Mouse (Mus musculus): ENCODE measurements at regions not wholly inside any gene's neighbourhood (a gene's known extent, or its start where the extent isn't known, plus 50 kb on each side); places are given as distances from the start of the nearest gene placed in this dataset.
"Not testable (repeated sequence)": the region's sequence is repeated elsewhere in the genome, so short reads cannot be mapped to it uniquely, and the experiment has no call there.

DNA sequence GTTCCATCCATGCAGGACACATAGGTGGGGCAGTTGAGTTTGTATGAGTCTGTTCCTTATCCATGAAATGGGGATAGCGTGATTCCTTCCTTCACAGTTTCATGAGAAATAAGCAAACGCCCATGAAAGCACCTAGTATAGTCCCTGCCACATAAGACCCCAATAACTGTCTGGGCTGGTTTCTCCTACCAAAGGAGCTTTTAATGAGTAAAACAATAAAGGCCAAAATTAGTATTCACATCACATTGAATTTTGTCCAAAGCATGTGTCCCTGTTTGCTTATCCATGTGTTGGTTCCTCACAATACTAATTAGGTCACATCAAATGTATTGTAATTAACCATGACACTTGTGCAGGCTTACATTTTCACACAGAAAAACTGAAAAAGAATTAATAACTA lies 221.3 kb downstream of the Prdm13 start:
- no peak for DNase-seq (ENCODE audit: low spot score in 2 of 2)

DNA sequence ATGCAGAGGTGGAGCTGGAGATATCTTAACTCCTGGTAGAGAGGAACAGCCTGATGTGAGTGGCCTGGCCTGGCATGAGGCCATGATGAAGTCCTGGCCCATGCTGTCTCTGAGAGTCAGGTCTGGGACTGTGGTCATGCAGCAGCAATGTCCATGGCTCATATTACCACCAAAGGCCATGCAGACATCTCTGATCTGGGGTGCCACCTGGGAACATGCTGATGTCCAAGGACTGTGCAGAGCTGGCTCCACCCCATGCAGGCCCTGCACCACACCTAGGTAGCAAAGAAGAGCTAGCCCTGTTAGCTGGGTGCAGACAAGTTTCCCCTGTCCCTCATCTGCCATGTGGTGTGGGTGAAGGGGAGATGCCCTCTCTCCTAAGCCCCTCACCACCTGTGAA lies 244.5 kb downstream of the Prdm13 start:
- no peak for DNase-seq (ENCODE audit: low spot score in 2 of 2)

DNA sequence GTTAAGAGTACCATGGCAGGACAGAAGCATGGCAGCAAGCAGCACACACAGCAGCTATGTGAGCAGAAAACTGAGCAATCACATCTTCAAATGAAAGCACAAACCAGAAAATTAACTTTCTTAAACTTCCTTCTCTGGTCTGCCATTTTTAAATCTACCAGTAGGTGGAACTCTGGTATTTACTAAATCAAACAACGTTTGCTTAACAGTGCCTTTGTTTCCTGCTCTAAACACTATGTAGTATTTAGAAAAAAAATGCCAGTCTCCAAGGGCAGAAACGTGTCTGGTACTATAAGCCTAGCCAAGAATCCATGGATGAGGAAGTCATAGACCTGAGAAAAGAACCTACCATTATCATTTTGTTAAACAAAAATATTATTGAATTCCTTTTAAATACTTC lies 249.1 kb downstream of the Prdm13 start:
- DNase-seq (ENCODE audit: low spot score in 2 of 2): no peak

GRCm38 (mm10) chr4:21407850-21408249 lies 277.9 kb downstream of the Prdm13 start:
- DNase-seq (ENCODE audit: low spot score in 2 of 2): no peak

GRCm38 (mm10) chr4:21369314-21369713 lies 316.4 kb downstream of the Prdm13 start:
- DNase-seq (ENCODE audit: low spot score in 2 of 2): no peak

- DNase-seq (ENCODE audit: low spot score in 2 of 2): peak in 1 of 2 experiments; percentile 6
Measured at GRCm38 (mm10) chr4:21368234-21369021, 317.3 kb downstream of the Prdm13 start.

- no peak for DNase-seq (ENCODE audit: low spot score in 2 of 2)
Measured at GRCm38 (mm10) chr4:21321769-21322168, 364.0 kb downstream of the Prdm13 start.

GRCm38 (mm10) chr4:21309239-21309638 lies 376.5 kb downstream of the Prdm13 start:
- not testable (repeated sequence) for DNase-seq (ENCODE audit: low spot score in 2 of 2)

DNA sequence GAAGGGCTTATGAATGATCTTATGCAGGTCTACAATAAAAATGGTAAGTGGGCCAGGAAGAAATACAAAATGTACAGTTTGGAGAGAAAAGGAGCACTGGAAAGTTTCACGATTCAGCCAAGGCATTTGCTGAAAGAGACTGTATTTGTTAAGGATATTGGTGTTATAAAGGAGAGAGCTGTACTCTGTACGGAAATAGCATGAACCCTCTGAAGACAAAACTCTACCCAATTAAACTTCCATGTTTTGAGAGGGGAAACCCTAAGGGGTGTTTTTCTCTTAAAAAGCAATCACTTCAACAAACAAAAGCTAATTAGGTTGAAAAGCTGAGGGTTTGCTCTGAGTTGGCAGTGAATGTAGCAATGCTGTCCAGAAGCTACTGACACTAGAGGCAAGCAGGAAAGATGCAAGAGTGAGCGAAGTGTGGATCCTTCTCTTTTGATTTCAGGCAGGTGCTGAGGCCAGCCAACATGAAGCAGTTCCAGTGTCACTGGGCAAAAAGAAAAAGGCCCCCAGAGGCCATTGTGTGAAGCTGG lies 378.2 kb downstream of the Prdm13 start:
- no peak for DNase-seq (ENCODE audit: low spot score in 2 of 2)

GRCm38 (mm10) chr4:21300141-21300540 lies 385.6 kb downstream of the Prdm13 start:
- DNase-seq (ENCODE audit: low spot score in 2 of 2): peak in 1 of 2 experiments; percentile 15

GRCm38 (mm10) chr4:21267302-21267701 lies 418.5 kb downstream of the Prdm13 start:
- no peak for DNase-seq (ENCODE audit: low spot score in 2 of 2)

- no peak for DNase-seq (ENCODE audit: low spot score in 2 of 2)
Measured at GRCm38 (mm10) chr4:21266886-21267285, 418.9 kb downstream of the Prdm13 start.

DNA sequence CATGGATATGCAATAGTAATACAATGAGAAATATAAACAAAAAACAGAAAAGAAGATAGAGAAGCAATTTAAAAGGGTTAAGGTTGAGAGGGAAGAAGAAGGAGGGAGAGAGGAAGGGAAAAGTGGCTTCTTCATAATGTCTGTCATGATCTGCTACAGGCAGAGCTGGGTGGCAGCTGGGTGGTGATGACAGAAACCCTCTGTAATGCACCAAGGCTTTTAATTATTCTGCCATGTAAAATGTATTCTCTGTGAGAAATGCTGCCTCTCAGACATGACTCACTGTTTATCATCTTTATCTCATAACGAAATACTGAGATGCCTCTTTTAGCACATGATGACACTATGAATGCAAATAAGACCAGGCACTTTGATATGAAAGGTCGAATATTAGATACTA lies 435.4 kb downstream of the Prdm13 start:
- no peak for DNase-seq (ENCODE audit: low spot score in 2 of 2)

GRCm38 (mm10) chr4:21222631-21223030 lies 463.1 kb downstream of the Prdm13 start:
- DNase-seq (ENCODE audit: low spot score in 2 of 2): peak in 1 of 2 experiments; percentile 23

DNA sequence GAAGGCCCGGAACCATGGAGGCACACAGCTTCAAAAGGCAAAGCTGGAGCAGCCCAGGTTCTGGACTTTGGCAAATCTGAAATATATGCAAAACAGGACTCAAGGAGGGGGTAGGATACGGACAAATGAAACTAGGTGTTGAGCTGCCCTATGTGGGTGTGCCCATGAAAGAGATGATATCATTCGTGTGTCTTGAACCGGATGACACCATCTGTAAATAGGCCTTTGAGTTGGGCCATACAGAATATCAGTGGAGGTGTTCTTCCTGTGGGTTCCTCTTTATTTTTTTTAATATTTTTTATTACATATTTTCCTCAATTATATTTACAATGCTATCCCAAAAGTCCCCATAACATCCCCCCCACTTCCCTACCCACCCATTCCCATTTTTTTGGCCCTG lies 478.1 kb downstream of the Prdm13 start:
- no peak for DNase-seq (ENCODE audit: low spot score in 2 of 2)

- no peak for DNase-seq (ENCODE audit: low spot score in 2 of 2)
Measured at GRCm38 (mm10) chr4:21195620-21196019, 490.1 kb downstream of the Prdm13 start.

GRCm38 (mm10) chr4:21173789-21174188 lies 512.0 kb downstream of the Prdm13 start:
- DNase-seq (ENCODE audit: low spot score in 2 of 2): no peak

- no peak for DNase-seq (ENCODE audit: low spot score in 2 of 2)
Measured at GRCm38 (mm10) chr4:21173019-21173418, 512.7 kb downstream of the Prdm13 start.

GRCm38 (mm10) chr4:21170734-21171133 lies 515.0 kb downstream of the Prdm13 start:
- DNase-seq (ENCODE audit: low spot score in 2 of 2): no peak

GRCm38 (mm10) chr4:21162124-21162523 lies 523.6 kb downstream of the Prdm13 start:
- no peak for DNase-seq (ENCODE audit: low spot score in 2 of 2)

DNA sequence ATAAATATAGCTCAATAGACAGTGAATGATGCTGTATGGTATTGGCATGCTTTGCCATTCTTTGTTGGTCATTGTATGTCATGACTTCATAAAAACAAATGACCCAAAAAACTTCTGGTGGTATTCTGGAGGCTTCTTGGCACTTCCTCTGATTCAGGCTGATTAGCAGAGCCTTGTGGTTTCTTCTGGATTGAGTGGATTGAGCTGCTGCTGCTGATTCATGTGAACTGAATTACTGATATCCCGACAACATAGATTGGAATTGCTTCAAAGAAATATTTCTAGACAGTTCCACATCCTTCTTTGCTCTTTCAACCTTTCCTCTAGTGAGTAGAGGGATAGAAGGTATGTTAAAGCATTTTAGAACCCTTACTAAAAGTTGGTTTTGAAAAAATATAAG lies 559.9 kb downstream of the Prdm13 start:
- DNase-seq (ENCODE audit: low spot score in 2 of 2): no peak

DNA sequence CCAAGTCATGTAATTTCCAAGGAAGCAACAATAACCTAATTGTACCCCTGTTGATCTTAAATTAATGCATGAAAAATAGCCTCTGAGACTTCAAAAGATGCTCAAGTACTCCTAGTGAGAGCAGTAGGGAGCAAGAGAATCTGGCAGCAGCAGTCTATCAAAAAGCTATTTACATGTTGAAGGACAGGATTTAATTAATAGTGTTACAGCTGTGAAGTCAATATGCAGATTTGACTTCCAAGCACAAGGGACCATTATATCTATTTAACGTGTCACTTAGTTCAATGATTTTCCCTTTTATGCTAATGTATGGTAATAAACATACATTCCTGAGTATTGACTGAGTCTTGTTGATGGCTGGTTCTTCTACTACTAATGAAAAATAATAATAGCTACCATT lies 590.0 kb downstream of the Prdm13 start:
- DNase-seq (ENCODE audit: low spot score in 2 of 2): no peak

GRCm38 (mm10) chr4:21070198-21070785 lies 615.5 kb downstream of the Prdm13 start:
- no peak for DNase-seq (ENCODE audit: low spot score in 2 of 2)

All from left cerebral cortex, adult 9 months (tissue).